Mouse (Mus musculus) lung, postnatal 25 days (tissue): ENCODE data around the gene Madd.

Experiments used
- DNase-seq: peaks from one replicate; pipeline ENCODE4 v3.0.0; 2022; ENCODE audit warnings: low spot score

Madd gene

GRCm38 (mm10) chr2:91175490-91175889 lies 8.1 kb downstream of the Madd start:
- DNase-seq: no peak

GRCm38 (mm10) chr2:91169587-91170322 lies 13.9 kb downstream of the Madd start:
- no peak for DNase-seq

- DNase-seq: no peak
These were observed 16.0 kb downstream of the Madd start for GRCm38 (mm10) chr2:91167629-91168028.

GRCm38 (mm10) chr2:91164991-91165390 lies 18.6 kb downstream of the Madd start:
- no peak for DNase-seq

- DNase-seq: no peak
These were observed 20.1 kb downstream of the Madd start for GRCm38 (mm10) chr2:91163532-91163931.

GRCm38 (mm10) chr2:91162952-91163351 lies 20.7 kb downstream of the Madd start:
- no peak for DNase-seq

- DNase-seq: no peak
These were observed 23.0 kb downstream of the Madd start for GRCm38 (mm10) chr2:91160591-91160990.

- DNase-seq: peak; percentile 14
These were observed 26.5 kb downstream of the Madd start for GRCm38 (mm10) chr2:91157002-91157752.

- no peak for DNase-seq
These were observed 29.5 kb downstream of the Madd start for GRCm38 (mm10) chr2:91154091-91154490.

- DNase-seq: no peak
These were observed 30.7 kb downstream of the Madd start for GRCm38 (mm10) chr2:91152885-91153377.

- DNase-seq: no peak
These were observed 32.3 kb downstream of the Madd start for GRCm38 (mm10) chr2:91151331-91151730.

- DNase-seq: no peak
These were observed 35.5 kb downstream of the Madd start for GRCm38 (mm10) chr2:91148101-91148500.

- no peak for DNase-seq
These were observed 40.2 kb downstream of the Madd start for GRCm38 (mm10) chr2:91143401-91143800.

GRCm38 (mm10) chr2:91142920-91143319 lies 40.7 kb downstream of the Madd start:
- no peak for DNase-seq

GRCm38 (mm10) chr2:91139764-91140163 lies 43.9 kb downstream of the Madd start:
- no peak for DNase-seq

GRCm38 (mm10) chr2:91139311-91139710 lies 44.3 kb downstream of the Madd start:
- no peak for DNase-seq

GRCm38 (mm10) chr2:91137481-91137880 lies 46.2 kb downstream of the Madd start:
- no peak for DNase-seq

- DNase-seq: no peak
These were observed 46.9 kb downstream of the Madd start for GRCm38 (mm10) chr2:91136513-91137412.

GRCm38 (mm10) chr2:91132035-91132434 lies 51.6 kb downstream of the Madd start:
- no peak for DNase-seq

GRCm38 (mm10) chr2:91131251-91131650 lies 52.4 kb downstream of the Madd start:
- no peak for DNase-seq

GRCm38 (mm10) chr2:91130126-91130525 lies 53.5 kb downstream of the Madd start:
- DNase-seq: no peak

GRCm38 (mm10) chr2:91128761-91129160 lies 54.9 kb downstream of the Madd start:
- no peak for DNase-seq
